Mouse (Mus musculus) urinary bladder, adult 18-20 months (tissue): ENCODE measurements around the gene Olfr455.

Experiments used
- DNase-seq, 2 experiments: peaks; one replicate each; pipeline ENCODE4 v3.0.0; 2022; ENCODE audit warnings: low spot score in 2 of 2, mixed read lengths in 2 of 2

Gene Olfr455

DNA sequence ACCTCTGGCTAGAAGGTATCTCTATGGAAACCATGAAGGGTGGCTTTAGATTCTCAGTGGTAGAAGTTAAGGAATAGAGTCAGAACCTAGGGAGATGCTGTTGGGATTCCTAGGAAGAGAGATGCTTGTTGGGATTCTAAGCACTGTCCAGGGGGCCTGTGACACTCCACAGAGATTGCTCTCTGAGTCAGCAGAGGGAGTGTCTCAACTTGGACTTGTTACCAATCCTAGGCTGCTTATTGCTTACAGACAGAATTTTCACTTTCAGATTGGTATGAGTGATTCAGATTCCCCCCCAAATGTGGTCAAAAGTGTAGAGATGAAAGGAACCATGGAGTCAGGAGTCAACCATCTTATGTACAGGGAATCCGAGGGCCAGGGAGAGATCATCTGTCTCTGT lies 57.7 kb downstream of the Olfr455 start:
- no peak for DNase-seq

DNA sequence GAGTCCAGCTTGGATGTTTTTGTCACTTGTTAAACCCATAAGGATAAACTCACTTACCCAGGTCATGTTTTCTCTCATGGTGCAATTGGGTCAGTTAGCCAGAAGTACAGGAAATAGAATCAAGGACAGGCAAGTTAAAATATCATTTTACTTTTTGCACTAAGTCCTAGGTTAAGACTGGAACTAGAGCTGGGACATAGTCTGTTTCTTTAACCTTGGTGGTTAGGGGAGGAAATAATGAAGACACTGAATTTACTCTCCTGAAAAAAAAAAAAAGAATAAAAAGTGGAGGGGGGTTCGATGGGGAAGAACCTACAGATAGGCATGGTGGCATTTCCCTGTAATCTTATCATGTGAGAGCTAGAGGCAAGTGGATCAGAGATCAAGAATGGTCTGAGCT lies 60.3 kb downstream of the Olfr455 start, which contains the start of gene Olfr456:
Olfr456 (minus strand) TSS at position 101 of the 400 bp plus-strand sequence.
- DNase-seq, result no peak
